Mouse (Mus musculus) kidney, postnatal 14 days (tissue): ENCODE results near the gene Sec14l1.

Experiments used
- DNase-seq: peaks from one replicate; pipeline ENCODE4 v3.0.0; 2022; ENCODE audit warnings: mixed read lengths

Gene Sec14l1

DNA sequence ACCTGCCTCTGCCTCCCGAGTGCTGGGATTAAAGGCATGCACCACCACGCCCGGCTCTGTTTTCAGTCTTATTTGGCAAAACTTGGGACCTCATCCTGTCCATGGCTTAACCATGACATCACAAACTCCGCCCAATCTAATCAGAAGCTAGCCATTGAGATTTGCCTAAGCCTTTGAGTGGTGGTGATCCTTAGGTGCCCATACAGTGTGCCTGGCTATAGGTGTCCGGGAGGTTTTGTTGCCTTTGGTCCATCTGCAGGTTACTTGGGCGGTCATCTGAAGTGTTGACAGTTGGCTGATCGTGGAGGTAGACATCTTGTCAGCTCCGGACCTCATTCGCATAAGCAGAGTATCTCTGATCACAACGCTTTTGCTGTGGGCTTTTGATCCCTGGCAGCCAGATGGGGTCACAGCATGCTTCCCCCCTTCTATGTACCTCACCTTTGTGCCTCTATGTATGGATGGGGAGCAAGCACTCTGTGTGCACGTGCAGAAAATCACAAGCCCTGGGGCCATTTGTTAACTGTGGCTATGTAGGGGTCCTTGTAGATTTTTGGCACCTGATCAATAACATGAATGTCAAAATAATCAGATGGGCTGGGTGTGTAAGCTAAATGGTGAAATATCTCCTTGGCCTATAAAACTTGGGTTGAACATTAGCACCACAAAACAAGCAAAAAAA, 2.9 kb upstream of the Sec14l1 start:
- DNase-seq: no peak

GRCm38 (mm10) chr11:117112649-117113051, 2.3 kb upstream of the Sec14l1 start:
- no peak for DNase-seq

- no peak for DNase-seq
Measured at GRCm38 (mm10) chr11:117113377-117113776, 1.6 kb upstream of the Sec14l1 start.

DNA sequence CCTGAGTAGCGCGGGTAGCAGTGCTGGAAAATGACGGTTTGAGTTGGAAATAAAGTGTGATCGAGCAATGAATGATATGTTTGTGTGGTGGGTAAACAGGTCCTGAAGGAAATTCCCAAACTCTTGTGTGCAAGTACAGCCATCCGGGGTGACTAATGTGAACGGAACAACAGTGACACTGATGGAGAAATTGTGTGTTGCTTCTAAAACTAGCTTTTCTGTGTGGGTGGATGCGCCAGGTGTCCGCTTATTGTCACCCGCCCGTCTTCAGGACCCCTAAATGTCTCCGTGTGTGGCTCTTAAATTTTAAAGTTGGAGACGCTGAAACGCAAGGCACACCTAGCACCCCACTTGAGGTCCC, 757 bp upstream of the Sec14l1 start:
- no peak for DNase-seq

- no peak for DNase-seq
Measured at GRCm38 (mm10) chr11:117115346-117116219, 615 bp downstream of the Sec14l1 start.

DNA sequence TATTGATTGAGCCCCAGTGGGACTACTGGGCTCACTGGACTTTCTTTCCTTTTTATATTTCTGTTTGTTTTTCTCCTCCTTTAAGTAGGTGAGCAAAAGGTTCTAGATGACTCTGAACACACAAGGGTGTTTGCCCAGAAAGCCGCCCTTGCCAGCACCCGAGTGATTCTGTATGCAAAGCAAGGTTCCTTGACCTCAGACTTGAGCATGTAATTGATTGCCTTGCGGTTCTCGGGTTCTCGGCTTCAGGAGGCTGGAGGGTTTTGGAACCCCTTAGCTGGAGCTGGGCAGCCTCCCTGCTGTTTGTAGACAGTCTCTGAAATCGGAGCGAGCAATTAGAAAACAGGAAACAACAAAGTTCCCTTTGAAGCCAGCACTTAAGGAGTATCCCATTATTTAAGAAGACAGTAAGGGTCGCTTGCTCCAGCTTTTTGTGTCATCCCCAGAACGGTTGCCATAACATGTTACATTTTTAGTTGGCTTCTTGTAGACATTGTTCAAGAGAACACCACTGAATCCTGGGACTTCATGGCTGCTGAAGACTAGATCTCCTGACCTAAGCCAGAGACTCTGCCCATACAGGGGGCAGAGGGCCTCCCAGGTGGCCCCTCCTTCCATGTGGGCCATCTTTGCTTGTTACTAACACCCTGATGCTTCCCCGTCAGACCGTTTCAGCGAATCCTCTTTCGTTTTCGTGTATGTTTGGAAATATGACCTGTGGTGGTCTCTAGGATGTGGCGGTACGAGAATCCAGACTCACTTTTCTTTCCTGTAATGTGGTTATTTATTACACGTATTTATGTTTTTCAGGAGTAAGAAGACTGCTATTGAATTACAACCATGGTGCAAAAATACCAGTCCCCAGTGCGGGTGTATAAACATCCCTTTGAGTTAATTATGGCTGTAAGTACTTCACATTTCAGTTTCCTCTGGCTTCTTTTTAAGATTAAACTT, 1.7 kb downstream of the Sec14l1 start:
- no peak for DNase-seq

- DNase-seq: no peak
Measured at GRCm38 (mm10) chr11:117117321-117117720, 2.4 kb downstream of the Sec14l1 start.

GRCm38 (mm10) chr11:117117791-117118190, 2.8 kb downstream of the Sec14l1 start:
- no peak for DNase-seq

DNA sequence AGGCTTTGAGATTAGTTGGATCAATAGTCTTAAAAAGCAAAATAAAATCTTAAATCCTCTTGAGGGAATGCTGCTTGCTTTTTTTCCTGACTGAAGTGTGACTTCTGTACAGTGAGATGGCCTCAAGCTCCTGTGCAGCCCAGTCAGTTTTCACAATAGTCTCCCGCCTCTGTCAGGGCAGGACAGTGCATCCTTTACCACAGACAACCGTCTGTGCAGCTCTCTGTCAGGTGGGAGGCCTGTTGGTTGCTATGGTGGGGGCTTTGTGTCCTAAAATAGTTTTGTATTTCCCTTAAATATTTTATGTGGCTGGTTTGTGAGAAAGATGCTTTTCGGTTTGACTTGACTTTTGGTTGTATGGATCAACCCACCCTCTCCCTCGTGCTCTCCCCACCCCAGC, 3.3 kb downstream of the Sec14l1 start:
- no peak for DNase-seq

DNA sequence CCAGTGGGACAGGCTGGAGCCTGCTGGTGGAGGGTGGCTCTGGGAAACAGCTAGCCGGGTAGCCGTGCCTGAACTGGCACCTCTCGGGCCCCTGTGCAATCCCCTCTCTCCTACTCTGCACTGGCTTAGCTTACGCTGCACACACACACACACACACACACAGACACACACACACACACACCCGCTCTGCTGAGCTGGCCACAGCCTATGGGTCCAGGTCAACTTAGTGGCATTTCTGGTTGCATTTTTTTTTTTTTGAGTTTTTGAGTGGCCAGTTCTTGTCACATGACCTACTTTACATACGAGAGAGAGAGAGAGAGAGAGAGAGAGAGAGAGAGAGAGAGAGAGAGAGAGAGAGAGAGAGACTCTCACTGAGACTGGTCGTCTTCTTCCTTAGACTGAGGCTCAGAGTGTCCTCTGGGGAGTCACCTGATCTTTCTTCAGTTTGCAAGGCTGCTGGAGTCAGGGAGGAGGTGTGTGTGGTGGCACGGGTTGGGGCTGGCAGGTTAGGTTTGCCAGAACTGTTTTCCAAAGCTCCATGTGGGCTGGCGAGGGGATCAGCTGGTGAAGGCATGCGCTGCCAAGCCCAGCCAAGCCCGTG, 3.9 kb downstream of the Sec14l1 start:
- no peak for DNase-seq

DNA sequence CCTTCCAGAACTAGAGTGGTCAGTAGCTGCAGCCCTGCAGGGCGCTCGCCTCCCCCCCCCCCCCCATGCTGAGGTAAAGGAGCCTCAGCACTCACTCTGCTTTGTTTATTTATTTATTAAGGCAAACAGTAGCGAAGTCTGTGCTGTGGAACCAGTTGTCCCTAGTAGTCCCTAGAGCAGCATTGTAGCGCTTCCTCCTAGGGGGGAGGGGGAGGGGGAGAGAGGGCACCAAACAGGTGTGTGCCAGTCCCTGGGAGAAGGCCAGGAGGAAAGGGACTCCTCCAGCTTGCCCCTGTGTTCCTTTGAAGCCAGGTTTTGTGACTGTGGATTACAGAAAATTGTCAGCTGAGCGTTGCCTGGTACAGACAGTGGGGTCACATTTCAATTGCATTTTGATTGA, 4.8 kb downstream of the Sec14l1 start:
- DNase-seq: no peak

GRCm38 (mm10) chr11:117120285-117121163, 5.6 kb downstream of the Sec14l1 start:
- no peak for DNase-seq

- DNase-seq: no peak
Measured at GRCm38 (mm10) chr11:117121164-117121535, 6.2 kb downstream of the Sec14l1 start.

- no peak for DNase-seq
Measured at GRCm38 (mm10) chr11:117121954-117122353, 7.0 kb downstream of the Sec14l1 start.

DNA sequence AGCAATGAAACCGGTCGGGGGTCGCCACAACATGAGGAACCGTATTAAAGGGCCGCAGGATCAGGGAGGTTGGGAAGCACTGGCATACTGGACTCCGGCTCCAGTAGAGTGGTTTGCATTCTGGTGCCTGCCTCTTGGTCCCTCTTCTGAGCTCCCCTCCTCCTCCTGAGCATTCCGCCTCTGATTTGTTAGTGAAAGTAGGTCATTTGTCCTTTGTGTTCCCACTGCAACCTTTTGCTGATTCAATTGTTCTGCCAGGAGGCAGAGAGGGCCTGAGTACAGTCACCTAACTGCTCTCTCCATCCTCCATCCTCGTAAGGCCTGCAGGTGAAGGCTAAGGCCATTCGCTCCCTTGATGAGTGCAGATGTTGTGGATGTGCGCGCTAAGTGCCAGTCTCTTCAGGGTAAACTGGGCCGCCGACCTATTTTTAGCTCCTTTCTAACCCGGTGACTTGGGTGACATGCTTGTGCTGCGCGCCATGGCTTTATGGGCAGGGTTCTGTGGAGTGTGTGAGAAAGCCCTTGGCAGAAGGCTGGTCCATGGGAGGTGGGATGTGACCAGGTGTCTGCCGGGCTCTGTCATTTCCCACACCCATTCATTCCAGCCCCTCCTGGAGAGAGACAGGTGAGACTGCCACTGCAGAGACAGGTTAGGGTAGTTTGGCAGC, 8.6 kb downstream of the Sec14l1 start:
- no peak for DNase-seq

DNA sequence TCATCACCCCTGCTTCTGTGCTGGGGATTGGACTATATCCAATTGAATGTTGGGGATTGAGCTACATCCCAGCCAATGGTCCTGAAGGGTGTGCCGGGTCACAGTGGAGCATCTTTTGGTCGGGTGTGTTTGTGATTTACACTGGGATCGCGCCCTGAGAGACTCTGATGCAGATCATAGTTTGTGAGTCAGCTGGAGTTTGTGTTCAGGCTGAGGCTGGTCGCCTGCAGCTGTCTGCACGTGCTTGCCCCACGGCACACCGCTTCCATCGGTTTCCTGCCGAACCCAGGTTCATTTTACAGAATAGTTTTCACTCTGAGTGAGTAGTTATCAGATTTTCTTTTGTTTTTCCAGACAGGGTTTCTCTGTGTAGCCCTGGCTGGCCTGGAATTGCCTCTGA, 9.6 kb downstream of the Sec14l1 start:
- DNase-seq: no peak

DNA sequence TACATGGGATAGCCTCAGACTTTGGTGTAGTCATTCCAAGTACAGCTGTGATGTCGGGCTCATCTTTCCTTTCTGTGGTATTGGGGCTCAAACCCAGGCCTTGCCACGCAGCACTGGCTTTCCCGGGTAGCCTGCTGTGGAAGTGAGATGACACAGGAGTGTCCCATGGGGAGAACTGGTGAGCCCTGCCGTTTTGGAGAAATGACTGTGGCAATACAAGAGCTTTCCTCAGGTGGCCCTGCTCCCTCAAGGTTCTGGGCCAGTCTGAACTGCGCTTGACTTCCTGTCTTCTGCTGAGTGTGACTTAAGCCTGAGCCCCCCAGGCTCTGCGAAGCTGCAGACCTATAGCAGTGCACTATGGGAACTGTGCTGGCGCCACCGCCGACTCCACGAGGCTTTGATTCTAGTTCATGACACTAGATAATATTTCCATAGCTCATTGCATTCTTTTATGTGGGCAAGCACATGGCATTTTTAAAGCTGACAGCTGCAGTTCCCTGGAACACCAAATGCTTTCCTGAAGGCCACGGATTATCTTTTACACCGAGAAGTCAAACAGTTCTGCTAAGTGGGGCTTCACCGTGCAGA, 12.4 kb downstream of the Sec14l1 start:
- no peak for DNase-seq

- no peak for DNase-seq
Measured at GRCm38 (mm10) chr11:117127931-117128548, 13.1 kb downstream of the Sec14l1 start.

DNA sequence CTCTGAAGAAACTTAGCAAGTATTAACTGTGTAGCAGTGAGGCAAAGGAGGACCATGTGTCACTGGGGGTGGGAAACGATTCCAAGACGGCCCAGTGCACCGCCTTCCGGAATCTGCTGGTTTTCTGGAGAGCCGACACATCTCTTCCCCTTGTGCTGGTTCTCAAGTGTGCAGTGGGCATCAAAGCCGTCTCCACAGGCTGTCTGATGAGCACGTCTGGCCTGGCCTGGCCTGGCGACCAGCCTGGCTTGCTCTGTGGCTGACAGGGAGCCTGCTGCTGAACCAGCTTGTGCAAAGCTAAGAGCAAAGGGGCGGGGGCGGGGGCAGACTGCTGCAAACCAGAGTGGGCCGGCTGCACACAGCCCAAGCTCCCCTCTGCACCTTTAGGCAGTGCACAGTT, 14.5 kb downstream of the Sec14l1 start:
- DNase-seq: no peak

DNA sequence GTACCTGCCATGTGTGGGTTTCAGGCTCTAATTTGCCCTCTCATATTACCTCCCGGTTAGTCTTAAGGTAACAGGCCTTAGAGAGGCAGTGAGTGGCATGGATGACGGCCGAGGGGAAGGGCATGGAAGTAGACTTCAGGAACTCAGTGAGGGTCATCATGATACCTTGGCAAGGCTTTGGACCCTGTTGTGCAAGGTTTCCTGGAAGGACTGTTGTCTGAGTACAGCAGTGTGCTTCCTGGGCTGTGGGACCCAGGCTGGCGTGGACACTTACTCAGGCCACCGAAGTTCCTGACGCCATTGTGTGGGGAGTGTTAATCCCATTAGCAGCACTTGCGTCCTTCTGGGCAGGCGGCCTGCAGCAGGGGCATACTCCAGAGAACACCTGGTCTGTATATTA, 15.1 kb downstream of the Sec14l1 start:
- DNase-seq: no peak
